Mouse (Mus musculus): ENCODE results near the gene Dgki.
"Not testable (repeated sequence)": the region's sequence is repeated elsewhere in the genome, so short reads cannot be mapped to it uniquely, and the experiment has no call there.

Dgki gene

GRCm38 (mm10) chr6:37147431-37148022, 152.5 kb downstream of the Dgki start:
- DNase-seq (ENCODE audit: low spot score), result no peak

- DNase-seq (ENCODE audit: low spot score), result no peak
These were observed 156.2 kb downstream of the Dgki start for GRCm38 (mm10) chr6:37143867-37144163.

- no peak for DNase-seq (ENCODE audit: low spot score)
These were observed 156.8 kb downstream of the Dgki start for GRCm38 (mm10) chr6:37142991-37143866.

- no peak for DNase-seq (ENCODE audit: low spot score)
These were observed 161.2 kb downstream of the Dgki start for GRCm38 (mm10) chr6:37138816-37139215.

GRCm38 (mm10) chr6:37131257-37131656, 168.7 kb downstream of the Dgki start:
- no peak for DNase-seq (ENCODE audit: low spot score)

- DNase-seq (ENCODE audit: low spot score), result no peak
These were observed 179.4 kb downstream of the Dgki start for GRCm38 (mm10) chr6:37120417-37121154.

GRCm38 (mm10) chr6:37119205-37119604, 180.8 kb downstream of the Dgki start:
- no peak for DNase-seq (ENCODE audit: low spot score)

GRCm38 (mm10) chr6:37113048-37113447, 186.9 kb downstream of the Dgki start:
- no peak for DNase-seq (ENCODE audit: low spot score)

GRCm38 (mm10) chr6:37106236-37106635, 193.7 kb downstream of the Dgki start:
- DNase-seq (ENCODE audit: low spot score), result not testable (repeated sequence)

GRCm38 (mm10) chr6:37100413-37100812, 199.6 kb downstream of the Dgki start:
- no peak for DNase-seq (ENCODE audit: low spot score)

- DNase-seq (ENCODE audit: low spot score), result peak; percentile 28
These were observed 202.4 kb downstream of the Dgki start for GRCm38 (mm10) chr6:37097356-37098155.

- DNase-seq (ENCODE audit: low spot score), result no peak
These were observed 203.1 kb downstream of the Dgki start for GRCm38 (mm10) chr6:37096840-37097305.

- no peak for DNase-seq (ENCODE audit: low spot score)
These were observed 210.6 kb downstream of the Dgki start for GRCm38 (mm10) chr6:37089148-37090111.

GRCm38 (mm10) chr6:37082990-37083389, 217.0 kb downstream of the Dgki start:
- no peak for DNase-seq (ENCODE audit: low spot score)

- no peak for DNase-seq (ENCODE audit: low spot score)
These were observed 227.5 kb downstream of the Dgki start for GRCm38 (mm10) chr6:37072401-37073016.

GRCm38 (mm10) chr6:37069836-37070600, 230.0 kb downstream of the Dgki start:
- no peak for DNase-seq (ENCODE audit: low spot score)

GRCm38 (mm10) chr6:37068737-37069136, 231.2 kb downstream of the Dgki start:
- no peak for DNase-seq (ENCODE audit: low spot score)

- no peak for DNase-seq (ENCODE audit: low spot score)
These were observed 232.6 kb downstream of the Dgki start for GRCm38 (mm10) chr6:37067357-37067756.

GRCm38 (mm10) chr6:37064214-37064830, 235.7 kb downstream of the Dgki start:
- DNase-seq (ENCODE audit: low spot score), result no peak

All from spleen, adult 12 weeks (tissue).